Mouse (Mus musculus) adrenal gland (tissue): ENCODE data around the gene Nek1.

Experiments
- intact Hi-C: fragments of 180-260 bp; cut with DNase I; formaldehyde crosslinking; loops from one replicate; pipeline ENCODE4 v1.15.1; 2025

Gene Nek1

GRCm38 (mm10) chr8:61150596-61150995 lies 157.6 kb downstream of the Nek1 start:
- intact Hi-C loops: no loop called here

- intact Hi-C loops: no loop called here
These were observed 163.4 kb downstream of the Nek1 start for GRCm38 (mm10) chr8:61156406-61156805.

- intact Hi-C loops: no loop called here
These were observed 165.5 kb downstream of the Nek1 start for GRCm38 (mm10) chr8:61158540-61158939.

- intact Hi-C loops: no loop called here
These were observed 168.6 kb downstream of the Nek1 start for GRCm38 (mm10) chr8:61161461-61162185.

- intact Hi-C loops: no loop called here
These were observed 169.2 kb downstream of the Nek1 start for GRCm38 (mm10) chr8:61162186-61162566.

GRCm38 (mm10) chr8:61171546-61171945 lies 178.6 kb downstream of the Nek1 start:
- intact Hi-C loops: no loop called here

GRCm38 (mm10) chr8:61173921-61174492 lies 181.0 kb downstream of the Nek1 start:
- intact Hi-C loops: no loop called here

- intact Hi-C loops: no loop called here
These were observed 182.9 kb downstream of the Nek1 start for GRCm38 (mm10) chr8:61175876-61176275.

- intact Hi-C loops: no loop called here
These were observed 184.9 kb downstream of the Nek1 start for GRCm38 (mm10) chr8:61177680-61178593.

- intact Hi-C loops: no loop called here
These were observed 185.7 kb downstream of the Nek1 start for GRCm38 (mm10) chr8:61178594-61179140.
